Mouse (Mus musculus) G1E (cell line): Measurements from ENCODE around the gene Zfyve28. TPM values are rescaled to one million over a fixed set of nuclear protein-coding genes. Genes with fewer than 3 reads are reported as not detected.

Experiments used
- ATAC-seq: 2 replicates; pipeline ENCODE4 v1.8.0; 2016; ENCODE audit warnings: mild to moderate bottlenecking; ENCODE audit not compliant: insufficient number of reproducible peaks, poor library complexity, low FRiP score, severe bottlenecking; ENCODE audit errors: extremely low read depth
- DNase-seq: peaks from one replicate; pipeline ENCODE4 v3.0.0; 2012; ENCODE audit warnings: low spot score
- H3K27me3 ChIP-seq: 2 replicates; pipeline ENCODE4 v1.6.1; 2012; ENCODE audit warnings: mild to moderate bottlenecking, low read length, inconsistent platforms; ENCODE audit not compliant: insufficient read depth
- H3K36me3 ChIP-seq: replicated peaks from 2 replicates; pipeline ENCODE3; 2012; ENCODE audit warnings: mild to moderate bottlenecking, inconsistent platforms
- H3K4me1 ChIP-seq: 2 replicates; pipeline ENCODE4 v1.6.1; 2012; ENCODE audit warnings: low read depth, low read length, inconsistent platforms, mixed read lengths; ENCODE audit not compliant: insufficient read depth
- H3K4me3 ChIP-seq: 2 replicates; pipeline ENCODE4 v1.5.1; 2012; ENCODE audit warnings: low read depth, mild to moderate bottlenecking, inconsistent platforms, low read length, moderate library complexity, mixed read lengths
- H3K9me3 ChIP-seq: replicated peaks from 2 replicates; pipeline ENCODE4 v1.6.1; 2012; ENCODE audit warnings: inconsistent platforms
- CTCF ChIP-seq: IDR thresholded peaks from 2 replicates; pipeline ENCODE4 v1.5.1; 2012; ENCODE audit warnings: low read depth, low read length, inconsistent platforms, mixed read lengths
- GATA1 ChIP-seq: IDR thresholded peaks from 2 replicates; pipeline ENCODE4 v1.6.1; 2012; ENCODE audit warnings: borderline replicate concordance, low read length, inconsistent platforms, mixed read lengths
- GATA2 ChIP-seq: IDR thresholded peaks from 2 replicates; pipeline ENCODE4 v1.6.1; 2012; ENCODE audit warnings: low read depth, low read length, inconsistent platforms, borderline replicate concordance
- POLR2AphosphoS5 ChIP-seq: IDR thresholded peaks from 2 replicates; pipeline ENCODE4 v1.6.1; 2012; ENCODE audit warnings: low read depth, low read length, inconsistent platforms; ENCODE audit not compliant: insufficient replicate concordance
- TAL1 ChIP-seq: conservative IDR thresholded peaks from 2 replicates; pipeline ENCODE4 v1.6.1; 2012; ENCODE audit warnings: low read depth, low read length, inconsistent platforms, mixed read lengths
- polyA plus RNA-seq: library from polyadenylated mRNA; stranded (reverse); fragments of >175 nt; gene quantifications from 2 replicates; pipeline ENCODE4 v1.2.3, GENCODE M21; 2012
- total RNA-seq, 2 experiments: library from RNA; stranded (forward) in 1 of 2; stranded (reverse) in 1 of 2; fragments of 200-1000 nt in 1 of 2; fragments of >200 nt in 1 of 2; fragmentation: Nextera tagmentation in 1 of 2; gene quantifications; 2 replicates each; pipeline ENCODE4 v1.2.3; 2014 to 2017

The Zfyve28 gene
- total and polyA plus RNA-seq, 3 experiments, result 0.05 TPM; not detected in 2

DNA sequence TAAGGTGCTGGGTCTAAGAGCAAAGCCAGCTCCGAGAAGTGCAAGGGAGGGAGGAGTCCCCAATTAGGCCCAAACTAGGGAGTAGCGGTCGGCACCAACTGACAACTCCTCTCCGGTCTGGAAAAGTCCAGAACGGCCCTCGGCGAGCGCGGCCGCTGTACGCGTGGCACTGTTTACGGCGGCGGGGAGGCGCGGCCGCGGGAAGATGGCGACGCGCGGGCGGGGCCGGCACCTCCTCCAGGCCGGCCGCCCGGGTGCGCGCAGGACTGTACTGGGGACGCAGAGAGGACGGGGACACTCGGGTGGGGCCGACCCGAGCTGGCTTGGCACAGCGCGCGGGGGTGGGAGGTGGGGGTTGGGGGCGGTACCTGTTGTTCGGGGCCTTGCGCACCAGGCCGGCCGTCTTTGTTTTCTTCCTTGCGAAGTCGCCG, 101.3 kb downstream of the Zfyve28 start:
- peak; percentile 50 for DNase-seq

DNA sequence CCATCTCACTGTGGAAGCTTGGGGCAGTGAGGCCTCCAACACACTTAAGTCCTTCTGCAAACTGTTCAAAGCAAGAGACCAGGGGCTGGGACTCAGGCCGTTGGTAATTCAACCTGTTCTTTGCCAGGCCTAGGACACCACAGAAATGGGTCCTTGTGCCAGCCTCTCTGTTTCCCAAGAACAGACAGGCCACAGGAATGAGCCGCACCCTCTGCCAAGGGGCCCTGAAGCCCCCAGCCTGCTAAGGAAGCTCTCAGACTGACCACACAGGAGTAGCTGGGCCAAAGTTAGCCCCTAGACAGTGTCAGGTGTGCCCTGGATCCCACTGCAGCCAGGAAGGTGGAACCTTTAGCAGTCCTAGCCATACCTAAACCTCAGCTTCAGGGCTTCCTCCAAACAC, 101.9 kb downstream of the Zfyve28 start:
- DNase-seq (no peak), ATAC-seq (no peak)
- TF ChIP-seq TAL1, result no peak
- no peak for TF ChIP-seq CTCF
- TF ChIP-seq GATA2, result no peak
- TF ChIP-seq POLR2AphosphoS5, result no peak
- TF ChIP-seq GATA1, result no peak
- Histone ChIP-seq H3K4me1 (peaks cover 42% of the 10 kb centered on the region), H3K27me3 (peaks cover 23% of the 10 kb centered on the region), H3K4me3 (peak overlapping the region; percentile 83), H3K9me3 (no peaks in the 10 kb centered on the region), H3K36me3 (peaks cover 12% of the 10 kb centered on the region)

More for the DNA sequence above, 101.3 kb downstream of the Zfyve28 start:
- Histone ChIP-seq H3K27me3 (peaks cover 25% of the 10 kb centered on the region), H3K4me1 (peaks cover 39% of the 10 kb centered on the region), H3K9me3 (no peaks in the 10 kb centered on the region), H3K36me3 (peaks cover 11% of the 10 kb centered on the region), H3K4me3 (peak overlapping the region; percentile 83)
- no peak for ATAC-seq
- no peak for TF ChIP-seq POLR2AphosphoS5
- no peak for TF ChIP-seq CTCF
- no peak for TF ChIP-seq GATA1
- no peak for TF ChIP-seq GATA2
- TF ChIP-seq TAL1, result no peak

DNA sequence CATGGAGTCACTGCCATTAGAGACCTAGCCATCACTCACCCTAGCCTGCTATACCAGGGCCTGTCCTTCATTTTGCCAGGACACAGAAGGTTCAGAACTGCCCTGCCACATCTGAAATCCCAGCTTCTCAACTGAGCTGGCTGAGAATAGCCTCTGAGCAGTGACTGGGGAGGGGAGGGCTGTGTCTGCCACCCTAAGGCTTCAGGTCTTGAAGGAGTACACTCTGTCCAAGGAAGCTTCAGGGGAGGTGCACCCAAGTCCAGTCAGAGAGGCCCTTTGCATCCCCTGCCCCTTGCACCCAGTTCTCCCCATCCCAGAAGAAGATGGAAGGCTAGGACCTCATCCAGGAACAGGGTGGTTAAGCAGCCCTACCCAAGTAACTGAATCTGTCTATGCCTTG, 102.5 kb downstream of the Zfyve28 start:
- H3K27me3 ChIP-seq, result peaks cover 20% of the 10 kb centered on the region; the same call in 1 of the 2 replicates
- DNase-seq (no peak), ATAC-seq (no peak)
- TF ChIP-seq CTCF (no peak), TAL1 (no peak), GATA2 (no peak), POLR2AphosphoS5 (no peak), GATA1 (no peak)
- H3K4me3 ChIP-seq, result no peak overlapping the region
- no peaks in the 10 kb centered on the region for H3K9me3 ChIP-seq
- peaks cover 41% of the 10 kb centered on the region for H3K4me1 ChIP-seq
- H3K36me3 ChIP-seq, result peaks cover 12% of the 10 kb centered on the region

DNA sequence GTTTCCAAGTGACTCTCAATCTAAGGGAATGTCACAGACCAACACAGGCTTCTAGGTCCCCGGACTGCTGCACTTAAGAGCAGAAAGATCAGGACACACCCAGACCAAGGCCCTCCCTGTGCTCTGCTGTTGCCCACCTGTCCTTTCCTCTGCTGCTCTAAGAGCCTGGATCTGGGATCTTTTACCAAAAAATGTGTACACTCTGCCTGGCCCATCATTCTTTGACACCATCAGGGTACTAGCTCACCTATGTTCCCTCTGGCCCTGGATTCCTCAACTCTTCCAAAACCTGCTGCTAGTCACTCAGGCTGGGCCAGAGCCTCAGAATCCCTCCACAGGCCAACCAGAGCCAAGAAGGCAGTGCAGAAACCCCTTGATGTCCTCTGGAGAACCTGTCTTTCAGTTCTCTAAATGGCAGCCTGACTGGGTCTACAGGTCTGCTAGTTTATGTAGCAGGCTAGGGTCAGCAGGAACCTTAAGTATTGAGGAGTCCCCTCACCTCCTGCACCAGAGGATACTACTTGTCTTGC, 103.1 kb downstream of the Zfyve28 start:
- no peak overlapping the region for H3K4me3 ChIP-seq
- H3K27me3 ChIP-seq, result peaks cover 21% of the 10 kb centered on the region; the same call in 1 of the 2 replicates
- peaks cover 36% of the 10 kb centered on the region for H3K4me1 ChIP-seq
- ATAC-seq (no peak), DNase-seq (no peak)
- peaks cover 14% of the 10 kb centered on the region for H3K36me3 ChIP-seq
- TF ChIP-seq TAL1, result no peak
- TF ChIP-seq GATA1, result no peak
- TF ChIP-seq POLR2AphosphoS5, result no peak
- TF ChIP-seq GATA2, result no peak
- no peak for TF ChIP-seq CTCF
- H3K9me3 ChIP-seq, result no peaks in the 10 kb centered on the region

DNA sequence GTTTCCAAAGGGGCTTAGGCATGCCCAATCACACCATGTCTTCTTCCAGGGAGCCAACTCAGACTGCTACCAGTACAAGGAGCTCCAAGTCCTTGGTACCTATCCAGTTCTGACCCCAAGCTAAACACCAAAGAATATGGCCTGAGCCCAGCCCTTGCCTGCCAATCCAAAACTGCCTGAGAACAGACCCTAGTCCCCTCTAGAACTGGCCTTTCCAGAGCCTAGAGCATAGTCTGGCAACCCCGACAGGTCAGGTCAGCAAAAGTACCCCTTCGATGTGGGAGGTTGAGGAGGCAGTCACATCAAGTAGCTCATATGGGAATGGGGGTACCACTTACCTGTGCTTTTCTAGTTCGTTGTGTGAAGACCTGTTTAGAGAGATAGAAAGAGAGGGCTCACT, 104.3 kb downstream of the Zfyve28 start:
- no peaks in the 10 kb centered on the region for H3K9me3 ChIP-seq
- DNase-seq (no peak), ATAC-seq (no peak)
- H3K4me1 ChIP-seq, result peaks cover 27% of the 10 kb centered on the region
- H3K4me3 ChIP-seq, result no peak overlapping the region
- peaks cover 22% of the 10 kb centered on the region; the same call in 1 of the 2 replicates for H3K27me3 ChIP-seq
- peaks cover 14% of the 10 kb centered on the region for H3K36me3 ChIP-seq
- no peak for TF ChIP-seq CTCF
- TF ChIP-seq GATA1, result no peak

DNA sequence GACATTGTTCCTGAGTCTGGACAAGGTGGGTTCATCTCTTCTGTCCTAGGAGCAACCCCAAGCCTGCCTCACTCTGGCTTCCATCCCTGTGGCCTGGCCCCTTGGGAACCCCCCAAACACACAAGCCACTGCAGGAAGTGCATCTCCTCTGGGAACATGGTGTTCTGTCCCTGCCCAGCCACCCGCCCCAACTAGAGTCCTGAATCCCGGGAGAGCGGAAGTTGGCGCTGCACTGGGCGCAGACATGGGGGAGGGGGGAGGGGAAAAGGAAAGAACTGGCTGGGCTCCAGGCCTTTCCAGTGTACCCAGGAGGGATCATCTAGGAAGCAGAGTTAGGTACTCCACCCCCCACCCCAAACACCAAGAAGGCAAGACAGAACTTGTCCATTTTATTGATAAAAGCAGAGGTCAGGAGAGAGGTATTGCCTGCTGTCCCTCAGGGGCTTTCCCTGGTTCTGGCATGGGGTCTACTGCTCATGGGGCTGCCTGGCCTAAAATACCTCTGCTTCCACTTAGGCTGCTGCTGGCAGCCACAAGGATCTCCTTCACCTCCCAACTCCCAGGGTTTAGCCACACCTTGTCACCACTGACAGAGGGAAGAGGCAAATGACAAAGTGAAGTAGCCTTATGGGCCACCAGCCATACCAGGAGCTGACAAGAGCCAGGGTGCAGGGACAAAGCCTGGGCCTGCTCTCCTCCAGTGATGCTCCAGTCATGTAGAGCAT, 104.9 kb downstream of the Zfyve28 start:
- TF ChIP-seq GATA2 (no peak), CTCF (no peak), TAL1 (no peak), POLR2AphosphoS5 (no peak), GATA1 (no peak)
- H3K9me3 ChIP-seq, result no peaks in the 10 kb centered on the region
- peaks cover 26% of the 10 kb centered on the region; the same call in 1 of the 2 replicates for H3K27me3 ChIP-seq
- no peak overlapping the region for H3K4me3 ChIP-seq
- H3K36me3 ChIP-seq, result peaks cover 17% of the 10 kb centered on the region
- DNase-seq (no peak), ATAC-seq (no peak)
- H3K4me1 ChIP-seq, result peaks cover 21% of the 10 kb centered on the region
